Mouse (Mus musculus): ENCODE measurements around the gene Trim28. TPM values are rescaled to one million over a fixed set of nuclear protein-coding genes. Genes with fewer than 3 reads are reported as not detected.

Gene Trim28
- 10 to 100 TPM; 86.8 to 96.2 TPM for total RNA-seq (2021)

DNA sequence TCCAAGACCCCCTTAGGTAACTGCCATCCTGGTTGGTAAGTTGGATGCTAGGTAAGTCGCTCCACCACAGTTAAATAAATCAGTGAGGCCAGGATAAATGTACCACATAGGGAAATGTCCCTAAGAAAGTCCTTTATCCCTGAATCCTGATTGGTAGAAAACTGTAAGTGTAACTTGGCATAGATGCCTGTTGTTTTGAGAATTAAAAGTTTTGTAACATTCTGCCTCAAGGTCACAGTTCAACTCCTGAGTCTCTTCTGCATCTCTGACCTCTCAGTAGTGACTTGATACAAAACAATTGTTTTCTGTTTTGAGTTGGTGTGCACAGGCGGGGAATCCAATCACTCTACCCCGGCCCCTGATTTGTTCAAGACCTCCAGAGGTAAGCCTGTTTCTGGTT is at the start of gene Trim28:
Gene Trim28 (plus strand): TSS at position 264 of the 400 bp plus-strand sequence.
- intact Hi-C loops (cut with DNase I), result no loop called here
- DNase-seq (ENCODE audit: low spot score), result no peak

DNA sequence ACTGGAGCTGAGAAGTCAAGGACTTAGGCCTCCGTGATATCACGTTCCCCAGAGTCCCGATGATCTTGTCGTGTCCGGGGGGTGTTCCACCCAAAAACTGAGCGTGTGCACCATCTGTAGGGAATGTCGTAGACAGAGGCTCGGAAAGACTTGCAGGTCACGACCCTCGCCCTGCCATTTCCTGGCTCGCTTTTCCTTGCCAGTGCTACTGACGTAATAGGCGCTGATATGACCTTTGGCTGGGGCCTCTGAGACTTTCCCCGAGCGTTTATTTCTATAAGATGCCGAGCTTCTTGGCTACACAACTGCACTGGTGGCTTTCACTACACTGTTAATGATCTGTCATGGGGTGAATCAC is 49.1 kb upstream of the Trim28 start:
- no peak for DNase-seq (ENCODE audit: low spot score)
- intact Hi-C loops (cut with DNase I), result loop anchor here (2.0 to 5.0 kb wide), 3 partner anchors 15 to 38 kb away; partner anchors contain the start of genes Rps5 and Zfp324

DNA sequence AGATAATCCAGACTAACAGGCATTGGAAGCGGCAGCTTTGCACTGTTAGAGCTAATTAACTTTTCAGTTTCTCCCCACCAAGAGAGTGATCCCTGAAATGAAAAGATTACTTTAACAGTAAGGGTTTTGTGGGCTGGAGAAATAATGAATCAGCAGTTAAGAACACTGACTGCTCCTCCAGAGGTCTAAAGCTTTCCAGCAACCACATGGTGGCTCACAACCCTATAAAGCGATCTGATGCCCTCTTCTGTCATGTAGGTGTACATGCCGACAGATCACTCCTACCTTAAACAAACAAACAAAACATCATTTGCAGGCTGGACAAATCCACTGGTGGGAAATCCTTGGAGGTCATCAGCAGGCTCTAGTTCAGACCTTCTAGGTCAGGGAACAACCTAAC is 44.0 kb upstream of the Trim28 start:
- intact Hi-C loops (cut with DNase I), result no loop called here
- DNase-seq (ENCODE audit: low spot score), result no peak

DNA sequence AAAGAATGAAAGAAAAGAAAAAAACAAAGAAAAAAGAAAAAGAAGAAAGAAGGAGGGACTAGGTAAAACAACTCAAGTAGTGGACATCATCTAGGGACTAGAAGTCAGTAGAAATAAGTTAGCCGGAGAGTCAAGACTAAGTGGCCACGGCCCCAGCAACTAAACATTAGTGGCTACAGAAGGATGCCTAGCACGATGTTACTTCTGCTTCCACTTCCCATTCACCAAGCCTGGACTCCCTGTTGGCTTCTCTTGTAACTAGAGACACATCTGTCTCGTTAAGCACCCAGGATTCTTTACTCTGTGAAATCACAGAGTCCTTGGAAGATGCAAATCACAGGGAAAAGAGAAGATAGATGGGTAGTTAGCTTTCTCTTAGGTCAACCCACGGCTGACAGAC is 41.4 kb upstream of the Trim28 start:
- intact Hi-C loops (cut with DNase I), result no loop called here

DNA sequence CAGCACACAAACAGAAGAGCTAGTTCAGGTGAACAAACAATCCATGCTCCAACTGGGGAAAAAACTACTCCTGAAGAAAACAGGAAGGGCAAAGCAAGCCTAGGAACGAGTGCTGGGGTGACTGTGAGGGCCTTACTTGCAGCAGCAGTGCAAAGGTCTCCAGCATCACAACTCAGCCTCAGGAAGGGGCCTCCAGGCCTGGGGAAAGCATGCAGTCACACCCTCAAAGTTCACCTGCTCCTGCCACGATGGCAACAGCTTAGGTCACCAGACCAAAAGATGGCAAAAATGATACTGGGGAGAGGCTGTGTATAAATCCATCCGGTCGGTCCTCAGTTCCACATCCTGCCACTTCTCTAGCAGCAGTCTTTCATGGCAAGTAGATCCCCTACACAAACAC is 40.0 kb upstream of the Trim28 start:
- no peak for DNase-seq (ENCODE audit: low spot score)
- intact Hi-C loops (cut with DNase I), result no loop called here

More for the DNA sequence above, 41.4 kb upstream of the Trim28 start:
- DNase-seq (ENCODE audit: low spot score), result no peak

DNA sequence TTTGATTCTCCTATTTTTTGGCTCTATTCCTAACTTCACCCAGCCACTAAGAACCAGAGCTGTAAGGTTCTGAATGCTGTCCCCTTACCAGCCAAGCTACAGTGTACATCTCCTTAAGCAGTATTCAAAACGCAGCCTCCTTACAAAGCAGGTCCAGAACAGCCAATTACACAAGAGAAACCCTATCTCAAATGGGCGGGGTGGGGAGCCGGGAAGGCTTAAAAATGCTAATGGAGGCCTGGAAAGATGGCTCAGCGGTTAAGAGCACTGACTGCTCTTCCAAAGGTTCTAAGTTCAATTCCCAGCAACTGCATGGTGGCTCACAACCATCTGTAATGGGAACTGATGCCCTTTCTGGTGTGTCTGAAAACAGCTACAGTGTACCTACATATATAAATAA is 39.2 kb upstream of the Trim28 start:
- DNase-seq (ENCODE audit: low spot score), result no peak
- intact Hi-C loops (cut with DNase I), result no loop called here

DNA sequence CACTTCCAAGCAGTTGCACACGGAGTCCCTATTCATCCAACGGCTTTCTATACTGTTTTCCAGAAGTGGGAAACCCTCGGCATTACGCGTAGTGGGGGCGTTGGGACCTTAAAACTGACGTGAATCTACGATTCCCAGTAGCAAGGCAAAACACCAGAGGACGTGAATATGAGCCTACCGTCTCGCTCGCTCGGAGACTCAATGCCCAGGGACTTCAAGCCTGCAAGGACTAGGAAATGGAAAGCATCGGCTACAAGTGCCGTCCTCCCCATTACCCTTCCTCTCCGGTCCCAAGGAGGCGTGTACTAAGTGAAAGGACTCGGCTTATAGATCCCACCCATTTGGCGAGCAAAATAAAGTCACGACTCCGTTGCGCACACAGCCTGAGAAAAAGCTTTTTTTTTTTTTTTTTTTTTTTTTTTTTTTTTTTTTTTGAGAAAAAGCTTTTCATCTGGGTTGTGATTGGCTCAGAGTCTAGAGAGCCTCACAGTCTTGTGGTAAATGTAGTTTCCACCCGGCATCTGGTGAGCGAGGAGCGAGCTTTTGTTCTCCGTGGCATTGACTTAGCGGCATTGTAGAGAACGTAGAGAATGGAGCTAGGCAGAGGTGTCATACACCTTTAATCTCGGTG is 37.3 kb upstream of the Trim28 start:
- peak; percentile 17 for DNase-seq (ENCODE audit: low spot score)
- intact Hi-C loops (cut with DNase I), result no loop called here

DNA sequence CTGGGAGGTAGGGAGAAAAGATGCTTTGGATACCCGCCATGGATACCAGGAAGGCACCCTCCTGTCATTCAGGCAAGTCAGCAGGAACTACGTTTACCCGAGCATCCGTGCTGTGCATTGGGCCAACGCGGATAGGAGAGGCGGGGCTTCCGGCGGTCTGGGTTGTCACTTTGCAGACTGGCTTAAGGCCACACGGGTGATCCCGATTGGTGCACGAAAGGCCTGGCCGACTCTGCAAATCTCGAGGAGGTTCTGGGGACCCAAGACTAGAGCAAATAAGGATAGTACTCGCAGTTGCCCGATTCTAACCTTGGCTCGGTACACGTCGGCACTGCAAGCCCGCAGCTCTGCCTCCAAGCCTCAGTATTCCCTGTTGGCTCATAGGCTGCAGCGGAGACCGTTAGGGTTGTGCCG is 33.2 kb upstream of the Trim28 start, which contains the start of gene Zfp324:
Gene Zfp324 (plus strand): TSS at position 161 of the 414 bp plus-strand sequence.
- DNase-seq (ENCODE audit: low spot score), result peak; percentile 84
- intact Hi-C loops (cut with DNase I), result loop anchor here (2.0 kb wide), 1 partner anchor 17 kb away; no protein-coding TSS in a partner anchor

DNA sequence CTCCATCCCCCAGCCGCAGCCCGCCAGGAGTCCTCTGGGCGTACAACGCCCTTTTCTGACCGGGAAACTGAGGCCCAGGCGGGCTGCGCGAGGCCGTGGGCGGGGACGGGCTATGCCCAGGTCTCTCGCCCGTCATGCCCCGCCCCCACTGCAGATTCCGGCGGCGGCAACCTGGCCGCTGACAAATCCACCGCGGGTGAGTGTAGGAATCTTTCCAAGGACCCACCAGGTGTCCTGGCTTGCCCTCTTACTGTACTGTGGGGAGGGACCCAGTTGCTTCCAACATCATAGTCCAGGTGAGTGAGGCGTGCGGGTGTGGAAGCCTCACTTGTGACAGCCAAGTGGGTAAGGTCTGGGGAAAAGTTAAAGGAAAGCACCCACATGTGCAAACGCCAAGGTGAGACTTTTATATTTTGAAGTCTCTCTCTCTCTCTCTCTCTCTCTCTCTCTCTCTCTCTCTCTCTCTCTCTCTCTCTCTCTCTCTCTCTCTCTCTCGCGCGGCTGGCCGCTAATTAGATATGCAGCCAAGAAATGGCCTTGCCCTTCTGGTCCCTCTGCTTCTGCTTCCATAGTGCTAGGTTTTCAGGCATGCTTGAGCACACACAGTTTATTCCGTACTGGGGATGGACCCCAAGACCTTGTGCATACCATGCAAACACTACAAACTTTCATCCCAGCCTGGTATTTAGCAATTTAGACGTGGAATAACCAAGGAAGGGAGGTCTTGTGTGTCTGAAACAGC is 32.6 kb upstream of the Trim28 start:
- intact Hi-C loops (cut with DNase I), result no loop called here
- DNase-seq (ENCODE audit: low spot score), result peak; percentile 14

DNA sequence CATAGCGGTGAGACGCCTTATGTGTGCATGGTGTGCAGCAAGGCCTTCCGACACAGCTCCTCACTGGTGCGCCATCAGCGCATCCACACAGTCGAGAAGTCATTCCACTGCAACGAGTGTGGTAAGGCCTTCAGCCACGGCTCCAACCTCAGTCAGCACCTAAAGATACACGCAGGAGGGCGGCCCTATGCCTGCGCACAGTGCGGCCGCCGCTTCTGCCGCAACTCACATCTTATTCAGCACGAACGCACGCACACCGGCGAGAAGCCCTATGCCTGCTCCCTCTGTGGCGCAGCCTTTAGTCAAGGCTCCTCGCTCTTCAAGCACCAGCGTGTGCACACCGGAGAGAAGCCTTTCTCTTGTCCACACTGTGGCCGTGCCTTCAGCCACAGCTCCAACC is 28.0 kb upstream of the Trim28 start:
- intact Hi-C loops (cut with DNase I), result loop anchor here (10.0 kb wide), 1 partner anchor 166 kb away; the partner anchor contains the start of gene Zscan18

DNA sequence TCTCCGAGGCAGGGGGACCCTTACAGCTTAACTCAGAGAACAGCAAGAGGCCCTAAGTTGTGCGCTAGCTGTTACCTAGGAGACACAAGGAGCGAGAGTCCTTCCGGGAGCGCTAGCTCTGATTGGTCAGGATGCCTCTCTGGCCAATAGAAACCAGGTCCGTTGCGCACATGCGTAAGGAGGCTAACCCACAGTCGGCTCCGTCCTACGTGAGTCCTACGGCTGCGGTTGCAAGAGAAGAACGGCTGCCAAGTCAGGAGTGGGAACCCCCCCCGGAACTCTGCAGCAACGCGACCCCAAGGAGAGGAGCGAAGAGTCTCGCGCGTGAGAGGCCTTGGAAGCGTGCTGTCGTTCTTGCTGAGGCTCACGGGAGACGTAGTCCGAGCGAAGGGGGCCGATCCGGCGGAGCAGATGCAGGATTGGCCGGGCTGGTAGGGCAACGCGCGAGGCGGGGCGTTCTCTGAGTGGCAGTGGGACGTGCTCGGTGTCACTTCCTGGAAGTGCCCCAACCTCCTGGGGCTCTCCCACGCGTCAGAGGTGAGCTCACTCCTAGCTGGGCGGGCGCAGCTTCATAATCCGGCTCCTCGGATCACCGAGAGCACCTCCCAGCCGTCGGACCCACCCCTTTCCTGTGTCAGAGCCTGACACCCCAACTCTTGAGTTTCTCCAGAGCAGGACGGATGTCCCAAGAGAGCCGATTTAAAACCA is 21.1 kb upstream of the Trim28 start, which contains the start of gene Zfp446:
Gene Zfp446 (plus strand): TSS at position 167 of the 708 bp plus-strand sequence.
- DNase-seq (ENCODE audit: low spot score), result peak; percentile 99
- intact Hi-C loops (cut with DNase I), result loop anchor here (5.0 to 10.0 kb wide), 2 partner anchors 56 to 173 kb away; partner anchors contain the start of genes Rps5 and Zscan18

More for the DNA sequence above, 28.0 kb upstream of the Trim28 start:
- no peak for DNase-seq (ENCODE audit: low spot score)

DNA sequence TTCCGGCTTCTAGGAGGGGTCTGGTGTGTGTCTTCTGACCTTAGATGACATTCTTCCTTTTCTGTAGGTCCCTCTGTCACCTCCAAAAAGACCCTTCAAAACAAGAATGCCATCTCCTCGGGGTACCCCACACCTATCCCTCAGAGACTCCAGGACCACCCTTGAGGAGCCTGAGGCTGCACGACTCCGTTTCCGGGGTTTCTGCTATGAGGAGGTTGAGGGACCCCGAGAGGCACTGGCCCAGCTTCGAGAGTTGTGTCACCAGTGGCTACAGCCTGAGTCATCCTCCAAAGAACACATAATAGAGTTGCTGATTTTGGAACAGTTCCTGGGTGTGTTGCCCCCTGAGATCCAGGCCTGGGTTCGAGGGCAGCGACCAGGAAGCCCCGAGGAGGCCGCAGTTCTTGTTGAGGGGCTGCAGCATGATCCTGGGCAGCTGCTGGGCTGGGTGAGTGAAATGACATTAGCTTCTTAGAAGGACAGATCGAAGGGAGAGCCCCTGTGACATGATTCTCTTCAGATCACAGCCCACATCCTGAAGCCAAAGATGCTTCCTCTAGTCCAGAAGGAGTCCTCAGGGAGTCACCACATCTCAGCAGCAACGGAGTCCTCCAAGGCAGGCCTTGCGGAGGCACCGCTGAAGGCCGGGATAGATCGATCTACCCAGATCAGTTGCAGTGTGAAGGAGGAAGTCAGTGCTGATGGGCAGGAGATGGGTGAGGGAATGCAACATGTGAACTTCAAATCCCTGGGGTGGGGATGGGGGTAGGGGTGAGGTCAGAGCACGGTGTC is 19.8 kb upstream of the Trim28 start:
- DNase-seq (ENCODE audit: low spot score), result no peak
- intact Hi-C loops (cut with DNase I), result loop anchor here (5.0 to 10.0 kb wide), 2 partner anchors 57 to 174 kb away; partner anchors contain the start of genes Rps5 and Zscan18

DNA sequence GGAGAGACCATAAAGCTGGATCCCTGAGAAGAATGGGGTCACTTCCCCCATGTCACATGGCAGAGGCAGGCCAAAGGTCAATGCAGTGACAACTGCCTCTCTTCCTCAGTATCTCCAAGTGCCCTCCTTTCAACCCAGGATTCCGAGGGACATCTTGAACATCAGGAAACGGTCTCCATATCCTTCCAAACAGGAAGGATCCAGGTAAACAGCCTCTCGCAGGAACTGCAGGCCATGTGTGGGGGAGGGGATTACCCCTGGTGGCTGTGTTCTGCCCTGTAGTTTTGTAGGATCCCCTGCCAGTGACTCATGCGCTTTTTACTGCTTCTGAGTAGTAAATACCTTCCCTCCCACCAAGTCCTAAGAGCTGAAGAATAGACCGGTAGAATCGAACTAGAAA is 19.1 kb upstream of the Trim28 start:
- DNase-seq (ENCODE audit: low spot score), result no peak
- intact Hi-C loops (cut with DNase I), result loop anchor here (5.0 to 10.0 kb wide), 2 partner anchors 57 to 175 kb away; partner anchors contain the start of genes Rps5 and Zscan18

DNA sequence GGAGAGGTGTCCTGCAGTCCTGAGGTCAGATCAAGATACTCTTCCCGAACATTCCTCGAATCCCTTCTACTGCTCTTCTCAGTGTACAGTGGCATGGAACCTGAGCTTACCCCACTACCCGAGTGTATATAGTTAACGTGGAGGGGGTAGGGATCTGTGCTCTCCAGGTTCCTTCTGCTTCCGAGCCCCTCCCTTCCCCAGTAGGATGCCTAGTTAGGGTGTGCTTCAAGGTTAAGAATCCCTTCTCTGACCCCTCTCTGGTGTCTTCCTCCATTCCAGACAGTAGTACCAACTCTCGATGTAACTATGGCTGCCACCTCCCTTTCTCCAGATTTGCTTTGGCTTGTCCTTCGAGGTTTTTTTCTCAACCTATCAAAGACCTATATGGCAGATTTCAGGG is 18.6 kb upstream of the Trim28 start:
- intact Hi-C loops (cut with DNase I), result no loop called here
- no peak for DNase-seq (ENCODE audit: low spot score)

DNA sequence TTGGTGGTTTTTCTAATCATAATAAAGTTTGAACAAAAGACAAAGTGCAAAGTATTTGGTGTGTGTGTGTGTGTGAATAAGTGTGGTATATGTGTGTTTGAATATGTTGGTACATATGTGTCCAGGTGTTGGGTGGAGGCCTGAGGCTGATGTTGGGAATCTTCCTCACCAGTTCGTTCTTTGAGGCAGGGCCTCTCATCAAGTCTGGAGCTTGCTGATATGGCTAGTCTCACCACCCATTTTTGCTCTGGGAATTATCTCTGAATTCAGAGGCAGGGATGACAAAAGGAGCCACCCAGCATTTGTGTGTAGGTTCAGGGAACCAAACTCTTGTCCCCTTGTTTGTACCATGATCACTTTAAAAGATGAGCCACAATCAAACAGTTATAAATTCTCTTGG is 13.2 kb upstream of the Trim28 start:
- DNase-seq (ENCODE audit: low spot score), result no peak

DNA sequence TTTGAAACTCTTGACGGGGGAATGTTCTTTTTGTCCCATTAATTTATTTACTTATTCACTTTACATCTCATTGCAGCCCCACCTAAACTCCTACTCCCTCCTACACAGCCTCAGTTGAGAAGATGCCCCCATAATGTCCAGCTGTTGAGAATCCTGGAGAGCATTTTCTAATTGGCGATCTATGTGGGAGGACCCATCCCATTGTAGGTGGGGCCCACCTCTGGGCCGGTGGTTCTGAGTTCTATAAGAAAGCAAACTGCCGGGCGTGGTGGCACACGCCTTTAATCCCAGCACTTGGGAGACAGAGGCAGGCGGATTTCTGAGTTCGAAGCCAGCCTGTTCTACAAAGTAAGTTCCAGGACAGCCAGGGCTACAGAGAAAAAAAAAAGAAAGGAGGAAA is 12.0 kb upstream of the Trim28 start:
- intact Hi-C loops (cut with DNase I), result no loop called here

More for the DNA sequence above, 13.2 kb upstream of the Trim28 start:
- intact Hi-C loops (cut with DNase I), result no loop called here

DNA sequence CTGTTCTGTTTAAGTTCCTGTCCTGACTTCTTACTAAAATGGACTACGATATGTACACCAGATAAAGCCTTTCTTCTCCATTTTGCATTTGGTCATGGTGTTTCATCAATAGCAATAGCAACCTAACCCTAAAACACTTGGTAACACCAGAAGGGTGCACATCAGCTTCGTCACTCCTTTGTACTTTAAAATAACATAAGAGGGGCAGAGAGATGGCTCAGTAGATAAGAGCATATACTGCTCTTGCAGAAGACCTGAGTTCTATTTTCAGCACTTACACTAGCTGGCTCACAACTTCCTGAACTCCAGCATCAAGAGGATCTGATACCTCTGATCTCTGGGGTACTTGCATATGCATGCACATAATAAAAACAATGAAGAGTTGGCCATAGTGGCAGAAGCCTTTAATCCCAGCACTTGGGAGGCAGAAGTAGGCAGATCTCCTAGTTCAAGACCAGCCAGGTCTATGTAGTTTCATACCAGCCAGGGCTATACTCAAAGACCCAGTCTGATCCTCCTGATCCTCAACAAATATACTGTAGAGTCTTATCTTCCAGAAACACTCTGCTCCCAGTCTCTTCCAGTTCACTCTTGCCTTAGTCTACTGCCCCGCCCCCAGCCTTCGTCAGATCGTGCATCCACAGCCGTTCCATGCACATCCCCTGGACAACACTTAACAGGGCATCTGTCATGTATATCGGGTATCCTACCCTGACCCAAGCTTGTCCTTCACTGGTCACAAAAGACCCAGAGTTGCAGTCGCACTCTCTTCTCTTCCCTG is 11.3 kb upstream of the Trim28 start:
- DNase-seq (ENCODE audit: low spot score), result no peak
- intact Hi-C loops (cut with DNase I), result no loop called here

More for the DNA sequence above, 12.0 kb upstream of the Trim28 start:
- DNase-seq (ENCODE audit: low spot score), result no peak

DNA sequence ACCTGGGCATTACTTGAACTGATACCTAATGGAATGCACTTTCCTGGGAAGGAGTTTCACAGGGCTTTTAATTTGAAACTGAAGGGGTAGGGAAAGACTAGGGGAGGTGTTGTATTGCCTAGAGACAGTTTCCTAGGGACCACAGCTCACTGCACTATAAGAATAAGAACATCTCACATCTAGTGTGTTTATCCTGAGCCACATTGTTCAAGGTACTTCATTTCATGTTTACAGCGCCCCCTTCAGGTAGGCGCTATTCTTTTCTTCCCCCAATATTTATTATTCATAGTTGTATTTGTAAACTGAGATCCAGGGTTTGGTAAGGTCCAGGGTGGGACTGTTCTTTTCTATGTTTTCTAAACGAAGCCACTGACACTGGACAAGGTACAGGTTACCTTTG is 6.7 kb upstream of the Trim28 start:
- intact Hi-C loops (cut with DNase I), result loop anchor here (5.0 kb wide), 1 partner anchor 85 kb away; no protein-coding TSS in a partner anchor
- no peak for DNase-seq (ENCODE audit: low spot score)

DNA sequence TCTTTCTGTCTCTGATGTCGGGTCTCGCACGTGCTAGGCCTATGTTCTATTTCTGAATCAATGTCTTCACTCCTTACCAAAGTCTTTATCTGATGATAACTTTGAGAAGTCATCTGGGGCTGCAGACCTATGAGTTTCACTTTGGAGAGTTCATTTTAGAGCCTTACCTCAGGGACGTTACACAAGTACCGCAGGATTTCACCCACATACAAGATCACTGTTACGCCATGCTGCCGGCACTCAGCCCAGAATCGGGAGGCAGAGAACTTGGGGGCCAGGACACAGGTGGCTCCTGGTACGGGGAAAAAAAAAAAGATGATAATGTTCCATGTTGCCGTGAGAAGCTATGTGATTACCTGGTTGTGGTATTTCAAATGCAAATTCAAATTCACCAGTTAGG is 5.8 kb upstream of the Trim28 start:
- no peak for DNase-seq (ENCODE audit: low spot score)
- intact Hi-C loops (cut with DNase I), result loop anchor here (5.0 kb wide), 1 partner anchor 86 kb away; no protein-coding TSS in a partner anchor
